Mouse (Mus musculus) T-helper 17 cell (primary cell): ENCODE data around the gene Ssbp3.

Source experiments
- in situ Hi-C, 2 experiments: fragments of 300-600 bp; cut with MboI, MseI; formaldehyde crosslinking; loops; 1 replicate in 1 of 2; 2 replicates in 1 of 2; pipeline ENCODE4 v1.15.1; 2025; ENCODE audit warnings: high pct_unique_total_duplicates in 2 of 2

Gene Ssbp3

DNA sequence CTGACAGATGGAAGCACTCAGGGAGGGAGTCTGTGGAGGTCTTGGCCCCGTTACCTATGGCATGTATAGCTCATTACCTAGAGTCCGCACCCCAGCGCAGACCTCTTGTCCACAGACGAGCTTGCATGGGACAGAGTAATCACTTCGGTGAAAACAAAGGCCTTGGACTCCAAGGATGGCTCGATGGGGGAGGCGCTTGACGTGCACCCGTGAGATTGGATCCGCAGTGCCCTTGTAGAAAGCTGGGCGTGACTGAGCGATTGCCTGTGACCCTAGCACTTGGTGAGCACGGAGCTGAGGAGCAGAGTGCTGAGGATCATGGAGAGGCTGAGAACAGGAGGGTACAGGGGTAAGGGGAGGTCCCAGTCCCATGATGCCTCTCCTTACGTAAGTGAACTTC is 181.2 kb downstream of the Ssbp3 start:
- in situ Hi-C loops = no loop called here

GRCm38 (mm10) chr4:107094484-107095187 is 184.1 kb downstream of the Ssbp3 start:
- in situ Hi-C loops = no loop called here

GRCm38 (mm10) chr4:107096043-107096442 is 185.5 kb downstream of the Ssbp3 start:
- in situ Hi-C loops = no loop called here

DNA sequence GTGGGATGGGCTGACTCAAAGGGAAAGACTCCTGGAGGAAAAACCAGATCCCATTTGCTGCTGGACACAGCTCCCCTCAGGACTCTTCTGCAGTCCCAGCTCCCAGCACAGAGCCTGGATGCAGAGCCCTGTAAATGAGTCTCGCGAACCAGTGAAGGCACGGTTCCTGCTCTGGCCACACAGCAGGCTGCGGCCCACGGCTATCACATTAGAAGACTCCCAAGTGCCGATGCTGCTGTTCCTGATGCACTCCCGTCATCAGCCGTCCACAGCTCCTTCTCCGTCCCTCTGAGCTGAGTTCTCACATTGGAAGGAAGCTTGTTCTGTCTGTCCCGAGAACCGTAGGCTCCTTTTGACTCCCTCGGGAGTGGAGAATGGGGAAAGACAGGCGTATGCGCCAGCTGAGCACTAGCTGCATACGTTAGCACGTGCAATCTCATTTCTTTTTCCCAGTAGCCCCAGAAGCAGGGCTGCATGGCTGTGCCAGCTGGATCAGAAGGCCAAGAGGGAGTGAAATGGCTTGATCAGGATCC is 186.4 kb downstream of the Ssbp3 start, which contains the start of gene Cdcp2:
TSS of gene Cdcp2 (plus strand) at position 51 of the 533 bp plus-strand sequence.
- in situ Hi-C loops = no loop called here

- in situ Hi-C loops = no loop called here
Measured at GRCm38 (mm10) chr4:107097871-107098270, 187.4 kb downstream of the Ssbp3 start.

- in situ Hi-C loops = no loop called here
Measured at GRCm38 (mm10) chr4:107098375-107098774, 187.9 kb downstream of the Ssbp3 start.

DNA sequence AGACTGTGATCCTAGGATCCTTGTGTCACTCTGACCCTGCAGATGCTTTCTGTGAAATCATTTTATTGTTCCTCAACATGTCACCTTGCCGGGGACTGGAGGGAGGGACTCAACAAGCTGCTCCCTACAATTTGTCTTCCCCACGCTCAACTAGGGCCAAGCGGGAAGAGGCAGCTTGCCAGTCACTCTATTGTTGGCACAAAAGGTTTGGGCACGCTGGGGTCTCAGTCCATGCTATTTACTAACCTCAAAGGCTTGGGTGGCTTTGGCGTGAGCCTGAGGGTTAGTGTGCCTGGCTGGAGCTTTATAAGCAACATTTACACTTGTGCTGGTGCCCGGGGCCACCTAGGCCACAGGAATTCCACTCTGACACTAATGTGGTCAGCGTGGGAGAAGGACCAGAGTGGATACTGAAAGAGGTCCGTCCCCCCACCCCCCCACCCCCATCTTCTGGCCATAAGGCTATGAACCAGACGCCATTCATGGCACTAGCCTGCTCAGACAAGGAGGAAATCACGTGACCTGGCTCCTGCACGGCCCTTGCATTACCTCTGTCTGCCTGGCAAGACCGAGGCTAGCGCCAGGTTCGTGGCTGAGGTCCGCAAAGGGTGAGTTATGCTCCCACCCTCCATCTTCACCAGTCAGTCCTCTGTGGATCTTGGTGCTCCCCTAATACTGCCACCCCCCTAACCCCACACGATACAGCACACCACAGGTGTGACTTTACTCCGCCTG is 188.5 kb downstream of the Ssbp3 start:
- in situ Hi-C loops = no loop called here
